Mouse (Mus musculus): ENCODE measurements around the gene Gm5741. TPM values are rescaled to one million over a fixed set of nuclear protein-coding genes. Genes with fewer than 3 reads are reported as not detected.

Gene Gm5741
- polyA plus RNA-seq, 1 experiment from 2014 or later, result not detected

DNA sequence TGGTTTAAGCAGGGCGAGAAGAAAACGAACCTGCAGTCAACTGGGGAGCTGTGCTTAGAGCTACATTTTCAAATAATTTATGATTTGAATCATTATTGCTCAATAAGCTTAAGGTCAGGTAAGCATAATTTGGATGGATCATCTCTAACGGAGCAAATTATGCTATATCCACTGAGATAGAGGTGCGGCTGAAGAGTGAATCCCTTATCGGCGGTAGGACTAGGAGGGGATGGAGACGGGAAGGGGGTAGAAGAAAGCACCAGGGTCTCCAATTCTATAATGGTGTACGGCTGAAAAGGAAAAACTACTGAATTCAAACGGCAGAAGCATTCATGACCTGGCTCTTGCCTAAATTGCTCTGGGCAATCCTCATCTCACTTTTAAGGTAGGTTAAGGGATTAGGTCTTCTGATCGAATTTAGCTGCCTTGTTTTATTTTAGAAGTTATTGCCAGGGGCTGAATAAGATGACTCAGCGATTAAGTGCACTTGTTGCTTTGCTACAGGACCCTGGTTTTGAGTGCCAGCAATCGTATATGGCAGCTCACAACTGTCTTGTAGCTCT lies 32.5 kb downstream of the Gm5741 start:
- peak overlapping the region; percentile 79 for H3K4me3 ChIP-seq (ENCODE audit: low read depth, low read length)
- ATAC-seq (ENCODE audit: low FRiP score, low TSS enrichment) (no peak), DNase-seq (ENCODE audit: low spot score) (no peak)
- no peaks in the 10 kb centered on the region for H3K9me3 ChIP-seq (ENCODE audit: control insufficient read depth, low read length)
- H3K27me3 ChIP-seq (ENCODE audit: control insufficient read depth, insufficient read depth, low read length), result no peaks in the 10 kb centered on the region
- TF ChIP-seq EP300 (optimal IDR thresholded peaks at IDR 0.05) (no peak), CTCF (IDR thresholded peaks at IDR 0.05; ENCODE audit: low read depth) (no peak)
- no peaks in the 10 kb centered on the region for H3K4me1 ChIP-seq (replicated peaks; ENCODE audit: control insufficient read depth, insufficient read depth)
- peak overlapping the region; percentile 90 for H3K27ac ChIP-seq (replicated peaks)
- WGBS, result 4% methylated on average over 12 of the region's 12 CpGs
- H3K4me2 ChIP-seq (replicated peaks; ENCODE audit: low read depth), result peak overlapping the region; percentile 79
- H3K36me3 ChIP-seq (ENCODE audit: control insufficient read depth, insufficient read depth, low read length), result peaks cover 18% of the 10 kb centered on the region
- peak overlapping the region; percentile 61 for H3K9ac ChIP-seq (ENCODE audit: low read length)

DNA sequence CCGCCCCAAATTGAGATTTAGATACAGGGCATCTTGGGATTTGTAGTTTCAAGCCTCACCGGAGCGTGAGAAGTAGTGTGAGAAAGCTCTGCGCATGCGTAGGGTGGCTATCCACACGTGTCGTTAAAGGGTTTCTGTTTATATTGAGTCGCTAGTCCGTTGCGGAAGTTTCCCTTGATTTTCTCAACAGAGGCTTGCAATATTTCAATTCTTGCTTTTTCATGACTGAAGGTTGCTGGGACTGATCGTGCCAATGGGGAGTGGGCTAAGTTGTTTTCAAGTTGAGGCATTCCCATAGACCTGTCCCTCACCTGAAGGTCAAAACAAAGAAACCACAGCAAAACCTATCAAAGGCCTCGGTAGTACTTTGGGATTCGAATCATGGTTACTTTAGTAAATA lies 33.0 kb downstream of the Gm5741 start:
- ATAC-seq (ENCODE audit: low FRiP score, low TSS enrichment) (no peak), DNase-seq (ENCODE audit: low spot score) (peak; percentile 85)
- Histone ChIP-seq H3K9me3 (ENCODE audit: control insufficient read depth, low read length) (no peaks in the 10 kb centered on the region), H3K27me3 (ENCODE audit: control insufficient read depth, insufficient read depth, low read length) (no peaks in the 10 kb centered on the region), H3K4me1 (replicated peaks; ENCODE audit: control insufficient read depth, insufficient read depth) (no peaks in the 10 kb centered on the region), H3K9ac (ENCODE audit: low read length) (no peak overlapping the region; the same call in 1 of the 2 replicates), H3K27ac (replicated peaks) (peak overlapping the region; percentile 90), H3K36me3 (ENCODE audit: control insufficient read depth, insufficient read depth, low read length) (peaks cover 21% of the 10 kb centered on the region), H3K4me2 (replicated peaks; ENCODE audit: low read depth) (peak overlapping the region; percentile 79), H3K4me3 (ENCODE audit: low read depth, low read length) (peak overlapping the region; percentile 79)
- WGBS, result 2% methylated on average over 12 of the region's 13 CpGs
- TF ChIP-seq CTCF (IDR thresholded peaks at IDR 0.05; ENCODE audit: low read depth), result no peak
- TF ChIP-seq EP300 (optimal IDR thresholded peaks at IDR 0.05), result no peak

- no peak overlapping the region for H3K4me2 ChIP-seq (replicated peaks; ENCODE audit: low read depth)
- WGBS, result 42% methylated on average over 1 of the region's 1 CpGs
- H3K4me1 ChIP-seq (replicated peaks; ENCODE audit: control insufficient read depth, insufficient read depth), result no peaks in the 10 kb centered on the region; the same call in 1 of the 2 replicates
- no peak for TF ChIP-seq CTCF (IDR thresholded peaks at IDR 0.05; ENCODE audit: low read depth)
- no peak for TF ChIP-seq EP300 (optimal IDR thresholded peaks at IDR 0.05)
- H3K36me3 ChIP-seq (ENCODE audit: control insufficient read depth, insufficient read depth, low read length), result peaks cover 22% of the 10 kb centered on the region
- H3K9me3 ChIP-seq (ENCODE audit: control insufficient read depth, low read length), result no peaks in the 10 kb centered on the region
- H3K27me3 ChIP-seq (ENCODE audit: control insufficient read depth, insufficient read depth, low read length), result no peaks in the 10 kb centered on the region
- no peak for DNase-seq (ENCODE audit: low spot score)
- H3K27ac ChIP-seq (replicated peaks), result peak overlapping the region; percentile 30; the same call in 1 of the 2 replicates
- H3K9ac ChIP-seq (ENCODE audit: low read length), result no peak overlapping the region
- ATAC-seq (ENCODE audit: low FRiP score, low TSS enrichment), result no peak
- H3K4me3 ChIP-seq (ENCODE audit: low read depth, low read length), result no peak overlapping the region
Measured at GRCm38 (mm10) chr8:85033867-85034266, 33.9 kb downstream of the Gm5741 start.

DNA sequence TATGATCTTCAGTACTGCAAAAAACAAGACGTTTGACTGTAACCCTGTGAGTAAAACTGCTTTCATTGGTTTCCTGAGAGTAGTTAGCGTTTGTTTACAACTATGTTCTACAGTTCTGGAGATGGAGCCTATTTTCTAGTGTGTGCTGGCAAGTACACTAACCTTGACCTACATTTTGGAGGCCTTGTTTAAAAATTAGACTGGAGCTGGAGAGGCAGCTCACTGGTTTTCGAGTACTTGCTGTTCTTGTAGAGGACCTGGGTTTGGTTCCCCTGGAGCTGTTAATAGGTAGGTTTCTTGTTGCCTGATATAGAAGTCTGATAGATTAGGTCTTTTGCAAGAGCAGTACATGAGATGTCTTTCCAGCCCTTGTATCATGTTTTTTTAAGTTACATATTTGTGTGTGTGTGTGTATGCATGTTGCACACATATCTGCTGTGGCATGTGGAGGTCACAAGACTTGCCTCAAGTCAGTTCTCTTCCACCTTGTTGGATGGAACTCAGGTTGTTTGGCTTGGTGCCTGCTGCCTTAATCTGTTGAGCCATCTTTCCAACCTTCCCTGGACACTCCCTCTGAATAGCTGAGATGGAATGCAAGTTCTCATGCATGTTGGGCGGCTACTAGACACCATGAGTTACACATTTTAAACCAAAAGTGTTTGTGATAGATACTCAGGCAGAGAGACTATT lies 35.0 kb downstream of the Gm5741 start:
- no peak overlapping the region for H3K9ac ChIP-seq (ENCODE audit: low read length)
- H3K4me3 ChIP-seq (ENCODE audit: low read depth, low read length), result no peak overlapping the region
- ATAC-seq (ENCODE audit: low FRiP score, low TSS enrichment), result no peak
- no peaks in the 10 kb centered on the region for H3K27me3 ChIP-seq (ENCODE audit: control insufficient read depth, insufficient read depth, low read length)
- no peak overlapping the region for H3K4me2 ChIP-seq (replicated peaks; ENCODE audit: low read depth)
- H3K9me3 ChIP-seq (ENCODE audit: control insufficient read depth, low read length), result no peaks in the 10 kb centered on the region
- peak overlapping the region; percentile 40; the same call in 1 of the 2 replicates for H3K27ac ChIP-seq (replicated peaks)
- H3K36me3 ChIP-seq (ENCODE audit: control insufficient read depth, insufficient read depth, low read length), result peaks cover 22% of the 10 kb centered on the region
- 63% methylated on average over 4 of the region's 4 CpGs for WGBS
- no peaks in the 10 kb centered on the region; the same call in 1 of the 2 replicates for H3K4me1 ChIP-seq (replicated peaks; ENCODE audit: control insufficient read depth, insufficient read depth)
- TF ChIP-seq EP300 (optimal IDR thresholded peaks at IDR 0.05) (peak; percentile 40), CTCF (IDR thresholded peaks at IDR 0.05; ENCODE audit: low read depth) (no peak)
- DNase-seq (ENCODE audit: low spot score), result no peak

DNA sequence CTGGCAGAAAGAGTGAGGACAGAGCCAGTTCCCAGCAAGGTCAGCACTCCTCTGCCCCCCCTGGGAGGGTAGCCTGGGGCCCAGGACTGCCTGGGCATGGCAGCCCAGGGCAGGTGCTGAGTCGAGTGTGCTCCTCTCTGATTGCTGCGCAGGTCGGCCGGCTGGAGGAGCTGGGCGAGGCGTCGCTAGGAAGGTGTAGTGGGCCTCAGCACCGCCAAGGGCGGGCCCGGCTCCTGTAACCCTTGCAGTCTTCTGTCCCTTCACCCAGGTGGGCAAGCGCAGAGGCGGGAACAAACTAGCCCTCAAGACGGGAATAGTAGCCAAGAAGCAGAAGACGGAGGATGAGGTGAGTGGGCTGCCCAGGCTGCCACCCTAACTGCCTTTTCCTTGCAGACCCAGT lies 38.5 kb downstream of the Gm5741 start:
- Histone ChIP-seq H3K36me3 (ENCODE audit: control insufficient read depth, insufficient read depth, low read length) (peaks cover 22% of the 10 kb centered on the region), H3K9me3 (ENCODE audit: control insufficient read depth, low read length) (no peaks in the 10 kb centered on the region), H3K27me3 (ENCODE audit: control insufficient read depth, insufficient read depth, low read length) (no peaks in the 10 kb centered on the region), H3K9ac (ENCODE audit: low read length) (0 out of 2 replicates have a peak overlapping the region, but pooled peaks have one; percentile 13), H3K4me2 (replicated peaks; ENCODE audit: low read depth) (peak overlapping the region; percentile 91; the same call in 1 of the 2 replicates), H3K27ac (replicated peaks) (no peak overlapping the region; the same call in 1 of the 2 replicates), H3K4me1 (replicated peaks; ENCODE audit: control insufficient read depth, insufficient read depth) (peaks cover 3% of the 10 kb centered on the region; the same call in 1 of the 2 replicates), H3K4me3 (ENCODE audit: low read depth, low read length) (no peak overlapping the region)
- DNase-seq (ENCODE audit: low spot score) (peak; percentile 47), ATAC-seq (ENCODE audit: low FRiP score, low TSS enrichment) (no peak)
- TF ChIP-seq EP300 (optimal IDR thresholded peaks at IDR 0.05) (no peak), CTCF (IDR thresholded peaks at IDR 0.05; ENCODE audit: low read depth) (no peak)
- 69% methylated on average over 14 of the region's 14 CpGs for WGBS

- no peak for DNase-seq (ENCODE audit: low spot score)
- Histone ChIP-seq H3K9ac (ENCODE audit: low read length) (peak overlapping the region; percentile 28; the same call in 1 of the 2 replicates), H3K36me3 (ENCODE audit: control insufficient read depth, insufficient read depth, low read length) (peaks cover 22% of the 10 kb centered on the region), H3K4me1 (replicated peaks; ENCODE audit: control insufficient read depth, insufficient read depth) (peaks cover 3% of the 10 kb centered on the region; the same call in 1 of the 2 replicates), H3K4me3 (ENCODE audit: low read depth, low read length) (peak overlapping the region; percentile 99), H3K9me3 (ENCODE audit: control insufficient read depth, low read length) (no peaks in the 10 kb centered on the region), H3K27me3 (ENCODE audit: control insufficient read depth, insufficient read depth, low read length) (no peaks in the 10 kb centered on the region), H3K4me2 (replicated peaks; ENCODE audit: low read depth) (peak overlapping the region; percentile 91), H3K27ac (replicated peaks) (no peak overlapping the region)
- ATAC-seq (ENCODE audit: low FRiP score, low TSS enrichment), result no peak
- peak; percentile 24; the same call in 1 of the 2 replicates for TF ChIP-seq CTCF (IDR thresholded peaks at IDR 0.05; ENCODE audit: low read depth)
- TF ChIP-seq EP300 (optimal IDR thresholded peaks at IDR 0.05), result no peak
- 9% methylated on average over 2 of the region's 2 CpGs for WGBS
Measured at GRCm38 (mm10) chr8:85027922-85028321, 39.9 kb downstream of the Gm5741 start.
